Mouse (Mus musculus): ENCODE data around the gene Ak5.

Ak5 gene

GRCm38 (mm10) chr3:152564516-152565113 lies 103.5 kb downstream of the Ak5 start:
- no peak for DNase-seq (ENCODE audit: low spot score)

DNA sequence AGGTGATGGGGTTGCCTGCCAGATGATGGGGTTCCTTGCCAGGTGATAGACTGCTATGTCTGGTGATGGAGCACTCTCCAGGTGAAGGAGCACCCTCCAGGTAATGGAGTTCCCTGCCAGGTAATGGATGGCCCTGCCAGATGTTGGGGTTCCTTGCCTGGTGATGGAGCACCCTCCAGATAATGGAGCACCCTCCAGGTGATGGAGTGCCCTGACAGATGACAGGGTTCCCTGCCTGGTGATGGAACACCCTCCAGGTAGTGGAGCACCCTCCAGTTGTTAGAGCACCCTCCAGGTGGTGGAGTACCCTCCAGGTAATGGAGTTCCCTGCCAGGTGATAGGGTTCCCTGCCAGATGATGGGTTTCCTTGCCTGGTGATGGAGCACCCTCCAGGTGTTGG lies 104.3 kb downstream of the Ak5 start:
- DNase-seq (ENCODE audit: low spot score) = no peak

GRCm38 (mm10) chr3:152561708-152562107 lies 106.5 kb downstream of the Ak5 start:
- no peak for DNase-seq (ENCODE audit: low spot score)

DNA sequence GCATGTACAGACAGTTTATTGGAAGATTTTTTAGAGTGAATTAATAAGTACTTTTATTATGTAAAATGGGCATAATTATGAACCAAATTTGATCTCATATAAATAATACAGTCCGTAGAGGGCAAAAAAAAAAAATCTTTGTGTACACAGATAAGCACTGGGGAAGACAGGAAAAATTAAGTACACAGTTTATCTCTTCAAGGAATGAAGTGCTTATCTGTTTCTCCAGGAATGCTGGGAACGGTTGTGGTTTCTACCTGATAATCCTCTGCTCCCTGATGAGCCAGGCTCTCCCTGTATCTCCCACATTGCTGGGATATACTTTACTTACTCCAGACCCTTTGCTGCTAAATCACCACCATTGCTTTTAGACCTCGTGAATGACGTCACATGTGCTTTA lies 108.9 kb downstream of the Ak5 start:
- DNase-seq (ENCODE audit: low spot score) = no peak

GRCm38 (mm10) chr3:152558106-152558505 lies 110.1 kb downstream of the Ak5 start:
- DNase-seq (ENCODE audit: low spot score) = no peak

GRCm38 (mm10) chr3:152557659-152558058 lies 110.5 kb downstream of the Ak5 start:
- no peak for DNase-seq (ENCODE audit: low spot score)

DNA sequence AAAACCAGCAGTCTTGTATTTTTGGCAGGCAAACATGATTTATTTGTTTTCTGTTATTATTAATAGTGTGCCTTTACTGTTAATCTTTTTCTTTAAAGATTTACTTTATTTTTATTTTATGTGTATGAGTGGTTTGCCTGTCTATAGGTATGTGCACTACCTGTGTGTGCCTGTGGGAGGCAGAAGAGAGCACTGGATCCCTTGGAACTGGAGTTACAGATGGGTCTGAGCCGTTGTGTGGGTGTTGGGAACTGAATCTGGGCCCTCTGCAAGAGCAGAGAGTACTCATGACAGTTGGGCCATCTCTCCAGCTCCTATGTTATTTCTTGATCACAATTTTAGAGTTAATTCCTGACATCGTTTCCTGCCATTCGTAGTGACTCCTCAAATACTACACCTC lies 111.2 kb downstream of the Ak5 start:
- no peak for DNase-seq (ENCODE audit: low spot score)

DNA sequence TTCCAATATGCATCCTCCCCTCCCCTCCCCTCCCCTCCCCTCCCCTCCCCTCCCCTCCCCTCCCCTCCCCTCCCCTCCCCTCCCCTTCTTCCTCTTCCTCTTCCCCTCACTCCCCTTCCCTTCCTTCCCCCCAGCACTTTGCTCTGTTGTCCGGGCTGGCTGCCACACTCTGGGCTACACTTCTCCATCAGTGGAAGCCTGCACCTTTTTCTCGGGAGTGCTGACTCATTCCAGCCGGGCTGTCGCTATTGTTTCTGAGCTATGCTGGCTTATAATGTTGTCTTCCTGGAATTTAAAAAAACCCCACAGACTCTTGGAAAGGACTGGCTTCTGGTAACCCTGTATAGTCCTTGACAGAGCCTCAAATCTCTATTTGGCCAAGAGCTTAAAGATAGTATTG lies 111.7 kb downstream of the Ak5 start:
- DNase-seq (ENCODE audit: low spot score) = no peak

DNA sequence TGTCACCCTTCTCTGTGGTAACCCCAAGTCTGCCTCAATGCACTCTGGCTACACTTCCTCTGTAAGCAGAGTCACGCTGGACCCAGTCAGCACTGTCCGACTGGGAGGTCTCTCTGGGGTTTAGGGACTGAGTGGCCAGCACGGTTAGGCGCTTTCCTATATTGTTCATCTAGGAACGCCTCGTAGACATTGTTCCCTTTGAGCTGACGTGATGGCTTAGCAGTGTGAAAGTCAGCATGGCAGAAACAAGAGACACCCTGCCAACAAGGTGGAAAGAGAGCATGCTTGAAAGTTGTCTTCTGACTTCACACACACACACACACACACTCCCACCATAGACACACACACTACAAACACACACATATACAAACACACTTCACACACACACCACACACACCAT lies 112.9 kb downstream of the Ak5 start:
- no peak for DNase-seq (ENCODE audit: low spot score)

DNA sequence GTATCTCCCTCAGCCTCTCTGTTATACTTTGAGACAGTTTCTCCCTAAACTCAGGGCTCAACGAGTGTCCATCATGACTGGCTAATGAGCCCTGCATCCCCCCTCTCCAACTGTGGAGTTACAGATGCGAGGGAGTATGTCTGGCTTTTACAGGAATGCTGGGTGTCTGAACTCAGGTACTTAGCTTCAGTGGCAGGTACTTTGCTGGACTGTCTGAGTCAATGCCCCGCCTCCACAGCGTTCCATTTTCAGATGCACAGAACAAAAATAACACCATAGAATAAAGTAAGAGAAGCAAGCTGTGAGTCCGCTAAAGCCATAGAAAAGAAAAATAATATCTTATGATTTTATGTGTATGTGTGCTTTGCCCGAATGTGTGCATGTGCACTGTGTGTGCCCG lies 113.8 kb downstream of the Ak5 start:
- no peak for DNase-seq (ENCODE audit: low spot score)

DNA sequence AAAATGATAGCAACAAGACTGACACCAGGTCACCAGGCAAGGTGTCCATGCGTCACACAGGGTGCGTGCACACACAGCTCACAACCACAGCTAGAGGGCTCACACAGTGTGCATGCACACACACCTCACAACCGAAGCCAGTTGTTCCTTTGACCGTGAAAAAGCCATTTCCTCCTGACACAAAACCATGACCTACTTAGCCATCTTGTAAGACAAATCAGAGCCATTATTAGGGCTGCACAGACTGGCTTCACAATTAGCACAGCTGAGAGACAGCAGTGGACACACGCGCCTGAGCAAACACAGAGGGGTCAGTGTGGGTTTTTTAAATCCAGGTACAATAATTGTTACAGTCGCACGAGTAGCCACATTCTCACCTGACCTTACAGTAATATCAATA lies 115.5 kb downstream of the Ak5 start:
- no peak for DNase-seq (ENCODE audit: low spot score)

- no peak for DNase-seq (ENCODE audit: low spot score)
These were observed 117.5 kb downstream of the Ak5 start for GRCm38 (mm10) chr3:152550528-152551115.

GRCm38 (mm10) chr3:152550031-152550430 lies 118.1 kb downstream of the Ak5 start:
- no peak for DNase-seq (ENCODE audit: low spot score)

- DNase-seq (ENCODE audit: low spot score) = no peak
These were observed 123.2 kb downstream of the Ak5 start for GRCm38 (mm10) chr3:152544921-152545320.

DNA sequence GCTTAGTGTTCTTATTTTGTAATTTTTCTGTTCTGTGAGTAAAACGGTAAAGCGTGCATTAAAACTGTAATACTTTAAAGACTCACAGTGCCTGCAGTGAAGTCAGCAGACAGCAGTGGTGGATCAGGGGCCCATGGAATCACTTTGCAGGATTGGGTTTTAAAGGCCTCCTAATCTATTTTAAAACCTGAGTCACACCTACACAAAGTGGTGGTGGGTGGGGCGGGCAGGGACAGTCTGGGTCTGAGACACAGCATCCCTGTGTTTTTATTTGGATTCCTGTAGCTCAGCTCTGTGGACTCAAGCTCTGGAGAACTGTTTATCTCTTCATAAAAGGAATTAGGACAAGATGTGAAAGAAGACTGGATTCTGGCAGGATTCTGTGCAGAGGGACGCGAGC lies 125.9 kb downstream of the Ak5 start:
- DNase-seq (ENCODE audit: low spot score) = no peak

GRCm38 (mm10) chr3:152530344-152530743 lies 137.8 kb downstream of the Ak5 start:
- DNase-seq (ENCODE audit: low spot score) = no peak

- no peak for DNase-seq (ENCODE audit: low spot score)
These were observed 138.8 kb downstream of the Ak5 start for GRCm38 (mm10) chr3:152529058-152529972.

GRCm38 (mm10) chr3:152526721-152527120 lies 141.4 kb downstream of the Ak5 start:
- no peak for DNase-seq (ENCODE audit: low spot score)

DNA sequence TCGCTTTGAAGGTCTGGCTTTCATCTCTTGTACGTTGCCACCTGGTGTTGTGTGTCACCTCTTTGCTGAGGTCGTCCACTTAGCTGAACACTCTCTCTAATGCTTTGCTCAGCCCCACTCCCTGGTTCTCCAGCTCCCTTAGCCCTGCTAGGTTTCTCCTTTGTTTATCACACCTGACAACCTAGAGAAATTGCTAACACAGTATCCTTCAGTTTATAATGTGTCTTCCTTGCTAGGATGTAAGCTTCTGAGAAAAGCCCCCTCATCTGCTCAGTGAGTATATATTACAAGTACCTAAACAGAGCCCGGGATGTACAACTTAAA lies 144.9 kb downstream of the Ak5 start:
- no peak for DNase-seq (ENCODE audit: low spot score)

GRCm38 (mm10) chr3:152522634-152523314 lies 145.4 kb downstream of the Ak5 start:
- DNase-seq (ENCODE audit: low spot score) = no peak

DNA sequence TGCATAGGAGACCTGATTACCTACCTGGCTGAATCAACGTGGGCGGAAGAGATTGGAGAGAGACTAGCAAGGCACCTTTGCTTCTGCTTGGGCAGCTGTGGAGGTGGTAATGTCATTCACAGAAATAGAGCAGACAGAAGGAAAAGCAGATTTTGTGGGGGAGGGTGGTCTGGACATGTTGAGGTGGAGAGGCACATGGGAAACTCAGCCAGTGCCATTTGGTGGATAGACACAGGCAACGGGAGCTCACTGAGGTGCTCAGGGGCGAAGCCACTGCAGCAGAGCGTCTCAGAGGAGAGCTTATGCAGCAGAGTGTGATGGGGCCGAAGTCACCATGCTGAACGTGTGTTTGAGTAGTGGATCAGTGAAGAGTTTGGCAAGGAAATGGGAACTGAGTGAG lies 147.1 kb downstream of the Ak5 start:
- DNase-seq (ENCODE audit: low spot score) = no peak

DNA sequence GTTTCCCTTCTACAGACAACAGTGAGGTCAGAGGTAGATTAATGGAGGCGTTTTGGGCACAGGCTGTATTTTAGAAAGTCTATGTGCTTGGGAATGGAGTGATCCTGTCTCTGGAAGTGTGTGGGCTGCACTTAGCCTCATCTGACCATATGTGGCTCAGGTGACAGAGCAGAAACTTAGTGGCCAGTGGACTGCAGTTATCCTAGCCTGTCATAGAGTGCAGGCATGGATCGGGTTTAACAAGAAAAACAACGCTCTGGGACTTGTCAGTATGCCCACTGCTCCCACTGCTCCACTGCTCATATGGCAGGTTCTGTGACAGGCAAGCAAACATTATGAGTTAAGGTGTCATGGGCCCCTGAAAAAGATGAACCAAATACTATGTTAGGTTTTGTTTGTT lies 148.1 kb downstream of the Ak5 start:
- DNase-seq (ENCODE audit: low spot score) = no peak

GRCm38 (mm10) chr3:152519556-152519955 lies 148.6 kb downstream of the Ak5 start:
- DNase-seq (ENCODE audit: low spot score) = no peak
